Mouse (Mus musculus) olfactory bulb, adult 2 months (tissue): ENCODE measurements at regions not wholly inside any gene's neighbourhood (a gene's known extent, or its start where the extent isn't known, plus 50 kb on each side); places are given as distances from the start of the nearest gene placed in this dataset.

Experiments used
- CTCF ChIP-seq: fragments of 200-500 bp; IDR thresholded peaks from 2 replicates; pipeline ENCODE4 v1.5.1; 2012; ENCODE audit warnings: low read depth, mild to moderate bottlenecking, low read length, moderate library complexity; ENCODE audit not compliant: insufficient read depth
- POLR2A ChIP-seq: fragments of 200-500 bp; IDR thresholded peaks from 2 replicates; pipeline ENCODE4 v1.6.1; 2012; ENCODE audit warnings: mild to moderate bottlenecking, low read depth, low read length, moderate library complexity; ENCODE audit not compliant: insufficient read depth

- TF ChIP-seq POLR2A: no peak
- TF ChIP-seq CTCF: no peak
Observed at GRCm38 (mm10) chr12:56240206-56240605, 105.5 kb downstream of the Mbip start.
